In the genomic region with DNA sequence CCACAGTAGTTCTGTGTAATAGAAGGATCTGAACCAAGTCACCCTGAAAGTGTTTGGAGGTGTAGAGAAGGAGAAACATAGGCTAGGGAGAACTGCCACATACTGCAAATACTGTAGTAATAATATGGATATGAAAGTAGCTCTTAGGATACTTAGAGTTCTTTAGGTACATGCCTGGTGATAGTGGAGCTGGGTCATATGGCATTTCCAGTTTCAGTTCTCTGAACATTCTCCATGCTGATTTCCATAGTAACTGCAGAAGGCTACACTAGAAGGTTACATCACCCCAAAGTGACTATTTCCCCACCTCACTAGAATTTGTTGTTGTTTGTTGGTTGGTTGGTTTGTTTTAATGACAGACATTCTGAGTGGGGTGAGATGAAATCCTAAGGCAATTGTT, we compare ENCODE assay signal across 19 mouse cellular contexts.
DNase-seq lines count a peak whose midpoint lies in the region; ATAC-seq and TF ChIP-seq lines count a peak whose summit lies in the region.
"Had no signal": no experiment of that assay in that cellular context is flagged by ENCODE, and none has a peak within 500 bp of the region (broad histone marks: within the 10 kb centered on the region; RNA-seq: fewer than 3 reads in every experiment).

No protein-coding gene starts in this region.

- TF ChIP-seq CTCF in hindbrain, postnatal 0 days (IDR thresholded peaks at IDR 0.05; ENCODE audit: low read depth): no peak

- no peak for DNase-seq in left cerebral cortex, adult 11 months (ENCODE audit: low spot score)
- no peak for DNase-seq in limb, embryonic 10.5 days (ENCODE audit: low spot score)
- DNase-seq in hindbrain, postnatal 0 days (ENCODE audit: low spot score): no peak
- DNase-seq: adrenal gland, adult 2 months; adrenal gland, postnatal 10 days; adrenal gland, postnatal 25 days; cerebellum, adult 11 months; cerebellum, adult 18-20 months; cerebellum, adult 8-10 months; cerebellum, adult 9-11 months; cerebellum, postnatal 14 days; cerebellum, postnatal 36 days; forebrain, postnatal 0 days had no signal

- no peak overlapping the region for H3K4me3 ChIP-seq in limb, embryonic 10.5 days
- H3K4me3 ChIP-seq in hindbrain, postnatal 0 days (ENCODE audit: low read length): no peak overlapping the region
- H3K4me3 ChIP-seq: embryonic facial prominence, embryonic 10.5 days; embryonic facial prominence, embryonic 12.5 days; forebrain, embryonic 13.5 days; forebrain, embryonic 15.5 days had no signal

- no peaks in the 10 kb centered on the region for H3K27me3 ChIP-seq in limb, embryonic 10.5 days (ENCODE audit: low read depth, poor library complexity, severe bottlenecking)
- H3K27me3 ChIP-seq in hindbrain, postnatal 0 days (ENCODE audit: insufficient read depth, low read length): no peaks in the 10 kb centered on the region
- H3K27me3 ChIP-seq: embryonic facial prominence, embryonic 12.5 days had no signal

- no peaks in the 10 kb centered on the region for H3K36me3 ChIP-seq in limb, embryonic 10.5 days
- H3K36me3 ChIP-seq in hindbrain, postnatal 0 days (ENCODE audit: insufficient read depth, low read length): no peaks in the 10 kb centered on the region
- H3K36me3 ChIP-seq: embryonic facial prominence, embryonic 10.5 days; embryonic facial prominence, embryonic 12.5 days; forebrain, embryonic 15.5 days had no signal

- no peaks in the 10 kb centered on the region for H3K4me1 ChIP-seq in limb, embryonic 10.5 days
- H3K4me1 ChIP-seq in hindbrain, postnatal 0 days (ENCODE audit: insufficient read depth, low read length): no peaks in the 10 kb centered on the region
- H3K4me1 ChIP-seq: embryonic facial prominence, embryonic 10.5 days; embryonic facial prominence, embryonic 12.5 days; forebrain, embryonic 13.5 days; forebrain, embryonic 15.5 days had no signal

- ATAC-seq in granulocyte monocyte progenitor cell, adult 5-6 weeks (replicated peaks; ENCODE audit: poor library complexity, severe bottlenecking): peak; percentile 84
- peak; percentile 60 for ATAC-seq in megakaryocyte, adult 5-6 weeks (ENCODE audit: poor library complexity, severe bottlenecking)
- no peak for ATAC-seq in hindbrain, postnatal 0 days
- ATAC-seq: forebrain, embryonic 13.5 days; forebrain, embryonic 15.5 days; forebrain, postnatal 0 days had no signal

- no peak overlapping the region for H3K9ac ChIP-seq in hindbrain, postnatal 0 days (replicated peaks; ENCODE audit: low read length)
- H3K9ac ChIP-seq: embryonic facial prominence, embryonic 12.5 days; forebrain, embryonic 13.5 days; forebrain, embryonic 15.5 days; forebrain, postnatal 0 days had no signal

- H3K27ac ChIP-seq in limb, embryonic 10.5 days: no peak overlapping the region
- H3K27ac ChIP-seq in hindbrain, postnatal 0 days: no peak overlapping the region
- H3K27ac ChIP-seq: embryonic facial prominence, embryonic 10.5 days; embryonic facial prominence, embryonic 12.5 days; forebrain, embryonic 13.5 days; forebrain, embryonic 15.5 days had no signal

- no peak overlapping the region for H3K4me2 ChIP-seq in hindbrain, postnatal 0 days (ENCODE audit: low read depth, low read length)
- H3K4me2 ChIP-seq: embryonic facial prominence, embryonic 12.5 days; forebrain, embryonic 13.5 days; forebrain, embryonic 15.5 days had no signal

- no peaks in the 10 kb centered on the region for H3K9me3 ChIP-seq in limb, embryonic 10.5 days (replicated peaks)
- no peaks in the 10 kb centered on the region for H3K9me3 ChIP-seq in hindbrain, postnatal 0 days (ENCODE audit: low read length)
- H3K9me3 ChIP-seq: embryonic facial prominence, embryonic 10.5 days; embryonic facial prominence, embryonic 12.5 days; forebrain, embryonic 13.5 days; forebrain, embryonic 15.5 days had no signal
